Mouse (Mus musculus): ENCODE data around the gene Itgb4.

Itgb4 gene

GRCm38 (mm10) chr11:116043286-116043685 lies 68.8 kb downstream of the Itgb4 start:
- in situ Hi-C loops (cut with MboI; ENCODE audit: unreplicated experiment in 2 of 2) = no loop called here

DNA sequence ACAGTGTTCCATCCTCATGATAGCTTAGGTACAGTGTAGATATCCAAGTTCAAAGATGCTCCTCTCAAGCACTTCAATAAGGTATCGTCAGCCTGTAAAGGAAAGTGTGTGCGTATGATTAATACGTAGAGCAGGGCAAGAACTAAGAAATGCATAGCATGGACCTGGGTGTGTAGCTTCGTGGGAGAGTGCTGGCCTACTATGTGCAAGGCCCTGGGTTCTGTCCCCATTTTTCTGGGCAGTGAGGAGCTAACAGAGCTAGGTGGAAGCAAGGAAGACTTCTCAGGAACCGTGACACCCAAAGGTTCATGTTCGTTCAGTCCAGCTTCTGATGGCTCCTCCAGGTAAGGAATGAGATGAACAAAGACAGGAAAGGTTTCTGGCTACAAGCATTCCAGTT lies 70.7 kb downstream of the Itgb4 start:
- in situ Hi-C loops (cut with MboI; ENCODE audit: unreplicated experiment in 2 of 2) = no loop called here

DNA sequence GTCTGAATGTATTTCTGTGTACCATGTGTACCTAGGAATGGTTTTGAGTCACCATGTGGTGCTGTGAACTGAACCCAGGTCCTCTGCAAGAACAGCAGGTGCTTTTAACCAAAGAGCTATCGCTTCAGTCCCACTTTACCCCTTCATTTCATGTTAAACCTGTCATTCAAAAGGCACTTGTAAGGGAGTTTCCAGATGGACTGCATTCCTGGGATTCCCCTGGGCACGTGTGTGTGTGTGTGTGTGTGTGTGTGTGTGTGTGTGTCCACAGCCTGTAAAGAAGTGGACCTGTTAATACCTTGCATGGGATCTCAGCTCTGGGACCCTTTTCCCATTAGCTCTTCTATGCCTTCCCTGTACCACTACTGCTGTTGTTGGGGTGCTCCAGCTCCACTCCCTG lies 75.1 kb downstream of the Itgb4 start:
- in situ Hi-C loops (cut with MboI; ENCODE audit: unreplicated experiment in 2 of 2) = no loop called here

DNA sequence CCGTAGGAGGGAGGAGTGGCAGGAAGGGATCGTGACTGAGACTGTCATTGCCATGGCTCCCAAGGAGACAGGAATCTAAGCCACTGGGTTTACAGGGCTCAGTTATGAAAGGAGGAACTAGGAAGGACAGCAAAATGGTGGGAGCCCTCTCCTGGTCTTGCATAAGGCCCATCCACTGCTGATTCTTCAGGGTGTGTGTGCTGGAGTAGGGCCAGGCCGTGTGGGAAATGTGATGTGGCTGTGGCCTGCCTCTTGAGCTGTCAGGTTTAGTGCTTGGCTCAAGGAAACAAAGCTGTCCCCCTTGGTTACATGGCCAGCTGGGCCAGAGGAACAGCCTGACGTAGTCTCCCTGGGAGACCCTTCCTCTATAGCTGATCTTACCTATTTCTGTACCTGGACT lies 75.7 kb downstream of the Itgb4 start:
- in situ Hi-C loops (cut with MboI; ENCODE audit: unreplicated experiment in 2 of 2) = no loop called here

- in situ Hi-C loops (cut with MboI; ENCODE audit: unreplicated experiment in 2 of 2) = no loop called here
Observed at GRCm38 (mm10) chr11:116053510-116054229, 79.2 kb downstream of the Itgb4 start.

DNA sequence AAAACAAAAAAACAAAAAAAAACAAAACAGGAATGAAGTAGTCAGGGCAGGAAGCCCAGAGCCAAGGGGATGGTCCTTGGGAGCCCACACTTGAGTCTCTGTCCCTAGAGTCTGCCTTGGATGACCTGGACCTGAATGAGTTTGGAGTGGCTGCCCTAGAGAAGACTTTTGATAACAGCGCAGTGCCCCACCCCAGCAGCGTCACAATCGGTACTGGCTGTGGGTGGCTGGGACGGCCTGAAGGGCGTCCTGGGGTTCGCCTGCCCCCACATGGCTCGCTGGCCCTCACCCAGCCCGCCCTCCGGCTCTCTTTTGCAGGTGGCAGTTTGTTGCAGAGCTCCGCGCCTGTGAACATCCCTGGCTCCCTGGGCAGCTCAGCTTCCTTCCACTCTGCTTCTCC lies 81.4 kb downstream of the Itgb4 start:
- in situ Hi-C loops (cut with MboI; ENCODE audit: unreplicated experiment in 2 of 2) = no loop called here

DNA sequence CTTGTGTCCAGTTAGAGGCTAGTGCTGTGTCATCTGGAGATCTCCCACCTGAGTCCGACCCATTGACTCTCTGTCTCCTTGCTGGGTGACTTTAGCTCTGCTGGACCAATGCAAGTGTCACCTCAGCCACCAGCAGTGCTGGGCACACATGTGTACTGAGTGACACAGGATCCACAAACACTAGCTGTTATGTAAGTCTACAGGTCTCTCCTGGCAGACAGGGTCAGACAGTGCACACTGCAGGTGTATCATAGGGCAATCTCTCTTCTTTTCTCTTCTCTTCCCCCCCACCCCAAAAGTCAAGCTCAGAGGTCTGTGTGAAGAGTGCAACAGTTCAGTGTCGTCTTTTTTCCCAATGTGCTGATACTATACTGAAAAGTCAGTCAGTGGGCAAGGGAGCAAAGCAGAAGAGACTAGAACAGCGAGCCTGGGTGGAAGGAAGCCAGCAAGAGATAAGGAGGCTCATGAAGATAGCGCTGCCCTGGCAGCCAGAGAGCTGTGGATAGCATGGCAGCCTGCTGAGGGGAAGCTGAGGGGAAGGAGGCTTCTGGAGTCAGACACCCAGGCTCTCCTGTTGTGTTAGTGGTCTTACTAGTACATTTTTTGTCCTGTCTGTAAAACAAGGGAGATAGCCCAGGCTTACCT lies 82.8 kb downstream of the Itgb4 start:
- in situ Hi-C loops (cut with MboI; ENCODE audit: unreplicated experiment in 2 of 2) = no loop called here

All from v-Abl transformed pro-B cells (cell line).